Mouse (Mus musculus) brain, adult 2 months (tissue): ENCODE data around the gene Fbxo31.

Experiments used
- DNase-seq: peaks from one replicate; pipeline ENCODE4 v3.0.0; 2011; ENCODE audit warnings: low read depth, low spot score

Gene Fbxo31

DNA sequence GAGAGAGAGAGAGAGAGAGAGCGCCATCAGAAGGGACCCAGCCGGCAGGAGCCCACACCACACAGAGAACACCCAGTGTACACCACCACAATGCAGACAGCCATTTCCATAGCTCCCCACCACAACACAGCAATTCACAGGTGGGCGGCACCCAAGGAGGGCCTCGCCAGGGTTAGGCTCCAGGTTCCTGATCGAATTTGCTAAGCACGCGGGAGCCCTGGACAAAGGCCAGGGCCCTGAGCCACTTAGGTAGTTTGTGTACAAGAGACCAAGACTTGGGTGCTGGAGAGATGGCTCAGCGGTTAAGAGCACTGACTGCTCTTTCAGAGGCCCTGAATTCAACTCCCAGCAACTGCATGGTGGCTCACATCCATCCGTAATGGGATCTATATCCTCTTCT lies 26.1 kb downstream of the Fbxo31 start:
- no peak for DNase-seq

DNA sequence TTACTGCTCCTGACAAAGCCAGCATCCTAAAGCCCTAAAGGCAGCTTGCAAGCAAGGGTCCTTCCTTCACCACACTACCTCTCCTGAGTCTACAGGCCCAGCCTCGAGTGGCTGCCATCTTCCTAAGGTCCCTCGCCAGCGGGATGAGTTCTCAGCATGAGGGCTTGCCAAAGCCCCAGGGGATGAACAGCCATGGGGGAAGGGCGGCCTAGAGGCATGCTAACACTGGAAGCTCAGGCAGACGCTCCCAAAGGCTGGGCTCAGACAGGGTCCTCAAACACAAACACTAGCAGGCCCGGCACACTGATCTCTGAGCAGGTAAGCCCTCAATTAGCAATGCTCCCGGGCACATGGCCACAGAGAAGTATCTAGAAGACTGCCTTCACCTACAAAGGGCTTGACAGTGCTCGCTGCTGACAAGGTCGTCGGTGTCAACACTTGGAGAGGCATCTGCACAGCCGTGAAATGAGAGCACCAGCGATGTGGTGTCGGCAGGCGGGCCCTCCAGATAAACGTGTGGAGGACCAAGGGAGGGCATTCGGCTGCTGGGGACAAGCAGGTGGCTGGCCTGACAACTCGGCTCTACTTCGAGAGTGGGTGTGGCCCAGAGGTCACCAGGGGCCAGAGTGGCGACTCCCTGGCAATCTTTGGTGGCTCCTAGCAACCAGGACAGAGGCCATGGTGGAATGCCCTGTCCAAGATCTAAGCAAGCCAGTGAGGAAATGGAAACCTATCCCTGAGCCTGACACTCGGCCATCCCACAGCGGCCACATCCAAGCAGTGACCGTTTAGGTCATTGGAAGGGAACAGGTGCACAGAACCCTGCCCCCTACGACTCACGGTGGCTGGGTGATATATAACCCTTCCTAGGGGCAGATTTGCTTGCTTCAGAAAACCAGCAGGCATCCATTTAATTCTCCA lies 27.3 kb downstream of the Fbxo31 start:
- DNase-seq, result no peak

DNA sequence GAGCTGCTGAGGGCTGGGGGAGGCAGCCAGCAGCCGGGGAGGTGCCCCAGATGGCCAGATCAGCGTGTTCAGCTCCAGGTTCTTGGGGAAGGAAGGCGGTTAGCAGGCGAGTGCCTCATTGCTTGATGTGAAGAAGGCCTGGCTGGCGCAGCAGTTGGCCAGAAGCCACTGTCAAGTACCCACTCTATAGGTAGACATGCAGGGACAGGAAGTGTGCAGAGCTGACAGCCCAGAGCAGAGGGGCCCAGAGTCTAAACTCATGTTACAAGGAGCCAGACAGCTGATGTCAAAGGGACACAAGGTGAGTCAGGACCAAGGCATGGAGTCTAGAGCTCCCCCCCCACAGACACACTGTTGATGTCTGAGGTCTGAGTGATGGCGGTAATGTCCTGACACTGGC lies 28.6 kb downstream of the Fbxo31 start:
- no peak for DNase-seq

DNA sequence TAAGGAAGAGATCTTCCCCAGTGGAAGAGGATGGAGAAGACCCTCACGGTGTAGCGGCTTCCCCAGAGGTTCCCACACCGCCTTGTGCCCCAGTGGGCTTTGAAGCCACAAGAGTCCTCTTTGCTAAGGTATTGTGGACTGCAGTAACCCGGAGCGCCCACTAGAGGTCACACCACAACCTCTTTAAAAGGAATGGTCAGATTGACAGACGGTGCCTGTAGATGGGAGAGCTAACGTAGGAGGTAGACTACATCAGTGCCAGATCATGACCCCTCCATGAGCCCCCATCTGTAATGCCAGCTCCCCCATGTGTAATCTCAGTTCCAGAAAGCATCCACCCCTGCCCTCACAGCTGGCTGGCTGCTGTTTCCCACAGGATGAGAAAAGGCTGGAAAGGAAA lies 31.5 kb downstream of the Fbxo31 start:
- peak; percentile 89 for DNase-seq

DNA sequence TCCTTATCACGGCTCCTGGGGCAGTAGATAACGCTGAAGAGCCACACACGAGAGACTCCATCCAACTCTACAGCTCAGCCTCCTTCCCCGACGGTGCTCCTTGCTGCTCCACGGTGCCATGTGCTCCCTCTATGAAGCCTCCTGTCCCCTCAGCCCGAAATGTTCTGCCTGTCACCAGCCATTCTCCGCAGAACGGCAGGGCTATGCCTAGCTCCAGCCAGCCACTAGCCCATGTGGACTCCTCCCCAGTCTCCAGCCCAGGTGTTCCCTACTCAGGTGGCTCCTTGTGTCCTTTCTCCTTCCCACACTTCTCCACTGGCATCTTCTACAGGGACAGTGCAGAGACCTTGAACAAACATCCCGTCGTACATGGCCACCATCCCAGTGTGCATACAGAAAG lies 33.7 kb downstream of the Fbxo31 start:
- DNase-seq, result no peak

- no peak for DNase-seq
These were observed 34.3 kb downstream of the Fbxo31 start, which contains the start of gene 1700018B08Rik for GRCm38 (mm10) chr8:121544276-121544785. Gene 1700018B08Rik (minus strand): TSS chr8:121544320.

DNA sequence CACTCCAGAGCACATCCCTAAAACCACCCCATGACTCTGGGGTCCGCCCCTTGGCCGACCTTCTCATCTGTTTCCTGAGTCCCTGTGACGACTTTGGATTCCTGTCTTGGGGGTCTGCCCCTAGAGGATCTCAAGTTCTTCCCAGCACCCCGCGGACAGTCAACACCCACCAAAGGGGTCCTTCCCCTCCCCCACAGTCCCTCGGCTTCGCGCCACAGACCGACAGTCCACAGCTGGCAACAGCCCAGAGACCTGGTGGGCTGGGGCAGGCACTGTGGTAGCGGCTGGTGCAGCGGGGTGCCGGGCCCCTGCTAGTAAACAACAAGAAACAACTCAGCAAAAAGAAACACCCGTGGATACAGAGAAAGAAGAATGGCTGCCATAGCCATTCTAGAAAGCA lies 35.7 kb downstream of the Fbxo31 start:
- DNase-seq, result no peak

- DNase-seq, result no peak
These were observed 36.7 kb downstream of the Fbxo31 start for GRCm38 (mm10) chr8:121541862-121542261.

GRCm38 (mm10) chr8:121532381-121532780 lies 46.2 kb downstream of the Fbxo31 start:
- no peak for DNase-seq

GRCm38 (mm10) chr8:121530639-121531038 lies 48.0 kb downstream of the Fbxo31 start:
- DNase-seq, result no peak

GRCm38 (mm10) chr8:121528790-121529189 lies 49.8 kb downstream of the Fbxo31 start:
- DNase-seq, result no peak

DNA sequence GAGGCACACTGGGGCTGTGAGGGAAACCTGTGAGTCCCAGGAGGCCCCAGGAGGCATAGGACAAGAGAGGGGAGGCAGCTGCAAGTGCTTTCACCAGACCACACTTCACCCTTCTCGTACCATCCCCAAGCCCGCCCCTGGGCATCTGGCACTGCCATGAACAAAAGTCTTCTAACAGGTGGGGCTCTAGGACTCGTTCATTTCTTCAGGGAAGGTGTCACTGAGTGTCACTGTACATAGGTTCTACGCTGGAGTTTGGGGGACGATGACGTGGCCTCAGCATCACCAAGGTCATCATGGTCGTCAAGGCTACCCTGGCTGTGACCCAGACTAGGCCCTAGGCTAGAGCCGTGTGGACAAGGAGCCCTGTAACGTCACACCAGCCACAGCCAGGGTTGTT lies 50.9 kb downstream of the Fbxo31 start:
- DNase-seq, result no peak

DNA sequence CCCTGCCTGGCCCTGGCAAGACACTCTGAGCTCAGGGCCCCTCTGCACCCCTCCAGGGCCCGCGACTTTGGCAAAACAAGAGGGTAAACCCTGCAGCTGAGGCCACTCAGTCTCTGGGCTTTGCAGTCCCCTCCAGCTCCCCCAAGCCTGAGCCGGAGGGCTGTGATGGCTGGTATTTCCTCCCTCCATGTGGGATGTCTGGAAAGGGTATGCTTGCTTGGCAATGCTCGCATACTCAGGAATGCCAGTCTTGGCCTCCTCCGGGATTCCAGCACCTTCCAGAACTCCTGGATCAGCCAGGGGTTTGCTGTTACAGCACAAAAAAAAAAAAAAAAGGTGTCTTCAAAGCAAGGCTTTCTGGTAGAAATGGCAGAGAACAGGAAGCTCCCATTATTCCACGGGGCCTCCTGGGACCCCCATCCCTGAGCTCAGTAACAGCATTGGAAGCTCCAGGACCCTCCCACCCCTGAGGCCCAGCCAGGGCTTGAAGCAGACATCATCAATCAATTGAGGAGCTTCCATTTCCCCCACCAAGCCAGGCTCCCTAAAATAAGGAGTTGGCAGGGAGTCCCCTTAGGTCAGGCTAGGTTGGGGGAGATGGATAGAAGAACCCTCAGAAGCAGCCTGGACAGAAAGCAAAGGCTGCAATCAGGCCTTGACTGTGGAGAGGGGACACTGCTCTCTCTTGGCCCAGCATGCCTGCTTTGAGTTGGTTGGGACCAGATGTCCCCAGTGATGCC lies 51.6 kb downstream of the Fbxo31 start:
- no peak for DNase-seq

DNA sequence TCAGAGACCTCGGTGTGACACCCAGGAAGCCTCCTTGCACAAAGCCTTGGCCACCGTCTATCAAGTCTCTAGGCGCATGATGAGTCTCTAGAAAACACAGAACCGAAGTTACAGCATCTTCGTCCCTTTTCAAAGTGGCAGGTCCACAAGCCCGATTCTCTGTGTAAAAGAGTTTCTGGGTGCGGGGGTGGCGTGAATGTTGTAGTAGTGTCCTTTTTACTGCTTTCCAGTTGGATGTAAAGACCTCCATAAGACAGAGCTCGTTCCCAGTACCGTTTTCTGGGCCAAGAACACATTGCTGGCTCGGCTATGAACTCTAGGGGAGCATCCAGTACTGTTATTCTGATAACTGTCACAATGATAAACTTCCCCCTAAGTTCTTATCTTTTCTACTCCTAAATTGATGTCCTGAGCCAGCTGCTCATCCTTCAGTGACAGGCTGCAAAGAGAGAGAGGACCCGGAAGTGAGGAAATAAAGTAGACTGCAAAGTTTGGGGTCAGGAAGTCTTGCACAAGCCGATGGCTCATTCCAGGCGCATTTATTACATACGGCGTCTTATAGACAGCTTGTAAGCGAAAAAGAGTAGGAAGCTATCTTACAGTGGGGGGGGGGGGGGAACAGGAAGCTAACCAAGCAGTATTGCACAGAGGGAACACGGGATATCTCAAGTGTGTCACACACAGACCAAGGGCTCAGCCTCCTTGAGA lies 53.3 kb downstream of the Fbxo31 start:
- DNase-seq, result no peak

DNA sequence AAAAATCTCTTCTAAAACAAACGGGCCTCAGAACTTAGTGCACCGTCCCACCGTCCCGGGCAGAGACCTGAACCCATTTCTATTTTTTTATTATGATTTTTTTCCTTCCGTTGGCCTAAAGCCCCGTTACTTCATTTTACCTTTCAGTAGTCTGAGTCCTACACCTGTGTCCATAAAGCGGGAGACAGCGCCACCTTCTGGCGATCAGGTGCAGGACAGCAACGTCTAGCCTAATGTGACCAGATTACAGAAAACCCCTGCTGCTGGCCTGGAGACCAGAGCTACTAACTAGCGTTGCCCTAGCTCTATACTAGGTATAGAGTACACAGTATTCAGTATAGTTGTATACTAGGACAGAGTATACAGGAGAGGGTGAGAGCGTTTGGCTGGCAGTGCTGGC lies 65.2 kb downstream of the Fbxo31 start:
- peak; percentile 75 for DNase-seq

DNA sequence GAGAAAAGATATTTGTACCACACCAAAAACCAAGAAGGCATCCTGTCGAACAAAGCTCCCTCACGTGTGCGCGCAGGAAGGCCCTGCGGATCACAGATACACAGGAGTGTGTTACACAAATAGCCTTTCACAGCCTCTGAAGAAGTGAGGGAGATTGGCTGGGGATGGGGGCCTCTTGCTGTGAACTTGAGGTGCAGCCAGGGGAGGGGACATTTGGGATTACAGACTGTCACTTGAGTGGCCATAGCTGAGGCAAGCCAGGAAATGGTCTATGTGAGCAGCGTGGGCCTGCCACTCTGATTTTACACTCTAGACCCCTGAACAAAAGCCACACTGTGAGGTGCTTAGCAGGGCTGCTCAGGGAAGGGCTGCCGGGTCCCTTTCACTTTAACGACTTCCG lies 66.9 kb downstream of the Fbxo31 start:
- DNase-seq, result no peak
